Mouse (Mus musculus) G1E-ER4 (cell line): ENCODE measurements around the gene Prpf39. TPM values are rescaled to one million over a fixed set of nuclear protein-coding genes. Genes with fewer than 3 reads are reported as not detected.

Source experiments
- GATA1 ChIP-seq: IDR thresholded peaks from one replicate; pipeline ENCODE4 v1.8.0; 2012; ENCODE audit warnings: low read length, inconsistent platforms
- polyA plus RNA-seq: library from polyadenylated mRNA; stranded (reverse); fragments of >175 nt; gene quantifications from 2 replicates; pipeline ENCODE4 v1.2.3, GENCODE M21; 2012

Prpf39 gene
- polyA plus RNA-seq: 8.1 and 11.1 TPM in 2 replicates

- TF ChIP-seq GATA1: no peak
These were observed at the start of gene Prpf39 for GRCm38 (mm10) chr12:65036190-65036870. Prpf39 (plus strand) TSS chr12:65036333.

- TF ChIP-seq GATA1: no peak
These were observed 28.4 kb upstream of the Prpf39 start for GRCm38 (mm10) chr12:65007725-65008124.

DNA sequence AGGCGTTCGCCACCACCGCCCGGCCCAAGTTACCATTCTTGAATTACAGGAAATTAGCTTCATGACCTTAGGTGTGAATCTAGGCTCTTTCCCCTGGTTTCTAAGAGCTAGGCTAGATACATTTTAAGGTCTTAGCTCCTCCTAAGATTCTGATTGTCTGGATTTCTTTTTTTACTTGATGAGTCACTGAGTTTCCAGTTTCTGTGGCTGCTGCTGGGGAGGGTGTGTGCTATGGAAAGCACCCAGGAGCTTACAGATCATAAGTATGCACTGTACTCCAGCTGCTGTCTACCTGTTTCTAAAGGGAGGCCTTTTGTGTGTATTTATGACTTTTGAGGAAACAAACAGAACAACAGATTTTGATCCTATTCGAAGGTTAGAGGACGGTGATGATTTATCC is 13.3 kb upstream of the Prpf39 start:
- no peak for TF ChIP-seq GATA1

- no peak for TF ChIP-seq GATA1
These were observed 319 bp upstream of the Prpf39 start for GRCm38 (mm10) chr12:65035839-65036189.

DNA sequence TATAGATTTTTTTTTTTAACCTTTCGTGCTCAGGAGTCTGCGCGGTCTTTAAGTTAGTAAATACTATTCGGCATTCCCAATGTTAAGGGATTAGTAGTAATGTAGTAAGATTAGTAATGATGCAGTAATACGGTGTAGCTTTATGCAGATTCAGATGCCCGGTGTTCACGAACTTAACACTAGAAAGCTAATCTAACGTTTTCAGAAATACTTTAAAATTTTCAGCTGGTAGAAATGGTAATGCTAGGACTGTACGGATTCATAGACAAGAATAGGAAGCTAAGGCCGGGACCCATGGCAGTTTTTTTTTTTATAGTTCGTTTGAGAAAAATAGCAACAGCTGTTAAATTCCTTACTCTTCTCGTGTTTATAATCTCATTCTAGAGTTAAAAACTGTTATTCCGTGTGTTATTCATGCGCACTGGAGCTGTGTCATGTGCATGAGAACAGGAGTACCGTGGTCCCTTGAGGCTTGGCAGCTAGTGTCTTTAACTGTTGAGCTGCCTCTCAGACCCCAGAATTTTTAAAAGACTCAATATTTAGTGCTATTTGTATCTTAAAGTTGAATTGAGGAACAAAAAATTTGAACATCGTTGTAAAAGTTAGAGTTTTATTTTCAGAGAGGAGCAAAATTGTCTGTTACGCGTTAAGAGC is 886 bp downstream of the Prpf39 start:
- no peak for TF ChIP-seq GATA1

DNA sequence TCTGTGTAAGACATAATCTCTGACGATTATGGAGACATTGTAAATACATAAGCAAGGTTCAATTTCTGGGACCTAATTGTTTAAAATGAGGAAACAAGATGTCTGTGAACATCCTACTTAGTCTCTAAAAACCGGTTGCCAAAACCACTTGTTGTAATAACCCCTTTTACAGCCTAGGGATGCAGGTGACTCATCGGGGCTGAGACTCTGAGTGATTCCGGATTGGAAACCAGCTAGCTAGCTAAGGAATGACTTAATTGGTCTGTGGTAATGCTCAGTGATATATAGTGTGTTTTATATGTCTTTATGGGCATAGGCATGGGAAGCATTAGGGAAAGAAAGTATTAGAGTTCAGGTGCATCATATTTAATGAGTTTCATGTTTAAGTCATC is 1.4 kb downstream of the Prpf39 start:
- no peak for TF ChIP-seq GATA1

- TF ChIP-seq GATA1: no peak
These were observed 12.7 kb downstream of the Prpf39 start for GRCm38 (mm10) chr12:65048799-65049198.

- no peak for TF ChIP-seq GATA1
These were observed 22.1 kb downstream of the Prpf39 start for GRCm38 (mm10) chr12:65058203-65058602.

GRCm38 (mm10) chr12:65061082-65061481 is 24.9 kb downstream of the Prpf39 start:
- TF ChIP-seq GATA1: no peak

DNA sequence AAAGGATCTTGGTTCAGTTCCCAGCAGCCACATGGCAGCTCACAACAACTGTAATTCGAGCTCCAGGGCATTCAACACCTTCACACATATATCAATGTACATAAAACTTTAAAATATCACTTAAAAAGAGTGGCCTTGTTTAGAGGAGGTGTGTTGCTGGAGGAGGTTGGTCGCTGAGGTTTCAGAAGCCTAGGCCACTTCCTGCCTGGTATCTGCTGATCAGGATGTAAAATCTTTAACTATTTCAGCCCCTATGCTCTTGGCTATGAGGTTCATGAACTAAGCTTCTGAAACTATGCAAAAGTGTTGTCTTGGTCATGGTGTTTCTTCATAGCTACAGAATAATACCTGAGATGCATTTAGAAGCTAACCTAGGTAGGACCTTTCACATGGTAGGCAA is 29.1 kb downstream of the Prpf39 start:
- TF ChIP-seq GATA1: no peak

GRCm38 (mm10) chr12:65066234-65066633 is 30.1 kb downstream of the Prpf39 start:
- no peak for TF ChIP-seq GATA1

GRCm38 (mm10) chr12:65068409-65068808 is 32.3 kb downstream of the Prpf39 start:
- TF ChIP-seq GATA1: no peak

- no peak for TF ChIP-seq GATA1
These were observed 36.9 kb downstream of the Prpf39 start for GRCm38 (mm10) chr12:65072911-65073610.

DNA sequence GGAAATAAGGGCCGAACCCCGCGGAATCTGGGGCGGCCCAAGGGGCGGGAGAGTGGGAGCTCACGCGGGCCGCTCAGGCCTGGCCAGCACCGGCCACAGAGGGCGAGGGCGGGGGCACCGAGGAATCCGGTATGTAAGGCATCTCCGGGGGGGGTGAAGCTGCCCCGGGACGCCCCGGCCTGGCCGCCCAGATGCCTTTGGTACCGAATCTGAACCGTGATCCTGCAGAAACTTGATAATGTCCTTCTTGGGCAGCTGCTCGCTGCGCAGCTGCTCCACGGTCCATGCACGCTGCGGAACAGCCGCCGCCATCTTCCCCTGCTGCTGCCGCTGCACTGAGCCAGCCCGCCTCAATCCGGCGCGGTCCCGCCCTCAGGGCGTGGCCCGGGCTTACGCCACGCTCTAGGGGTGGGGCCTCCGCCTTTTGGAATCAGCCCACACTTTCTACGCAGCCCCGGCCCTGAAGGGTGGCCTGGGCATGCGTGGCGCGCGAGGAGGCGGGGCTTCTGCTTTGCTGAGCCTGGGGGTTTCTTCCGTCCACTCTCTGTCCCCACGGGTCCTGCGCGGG is 37.6 kb downstream of the Prpf39 start, which contains the start of gene Fkbp3:
Gene Fkbp3, minus strand, starts transcription at position 397 of the 568 bp plus-strand sequence.
- no peak for TF ChIP-seq GATA1

DNA sequence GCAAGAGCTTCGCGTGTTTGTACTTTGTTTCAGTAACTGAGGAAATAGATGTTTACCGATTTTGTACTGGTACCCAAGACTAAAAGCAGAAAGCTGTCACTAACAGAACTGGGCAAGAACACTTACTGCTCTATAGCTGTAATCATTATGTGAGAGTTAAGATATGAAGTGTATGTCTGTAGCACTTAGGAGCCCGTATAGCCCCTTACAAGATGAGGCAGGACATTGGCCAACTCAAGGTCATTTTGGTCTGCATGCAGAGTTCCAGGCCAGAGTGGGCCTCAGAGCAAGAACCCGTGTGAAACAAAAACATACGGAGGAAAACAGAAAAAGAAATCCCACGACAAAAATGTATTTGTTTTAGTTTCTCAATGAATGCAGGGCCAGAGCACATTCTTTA is 38.5 kb downstream of the Prpf39 start:
- no peak for TF ChIP-seq GATA1

GRCm38 (mm10) chr12:65075085-65075732 is 39.1 kb downstream of the Prpf39 start, which contains the start of gene Fancm:
Fancm (plus strand) TSS chr12:65075603.
- TF ChIP-seq GATA1: no peak
